Mouse (Mus musculus) cerebellum, adult 2 months (tissue): ENCODE measurements around the gene Gm3045.

ENCODE experiments used
- CTCF ChIP-seq: fragments of 200-500 bp; IDR thresholded peaks from 2 replicates; pipeline ENCODE4 v1.5.1; 2011; ENCODE audit warnings: low read depth, mild to moderate bottlenecking, control low read depth, low read length, moderate library complexity, borderline replicate concordance; ENCODE audit not compliant: insufficient read depth
- POLR2A ChIP-seq: fragments of 200-500 bp; IDR thresholded peaks from 2 replicates; pipeline ENCODE4 v1.6.1; 2011; ENCODE audit warnings: low read length, control low read depth, borderline replicate concordance; ENCODE audit not compliant: insufficient read depth

- TF ChIP-seq POLR2A (no peak), CTCF (peak; percentile 88)
Measured at GRCm38 (mm10) chr13:56428724-56429500, 2.5 kb downstream of the Gm3045 start.
